Mouse (Mus musculus) testis, adult 2 months (tissue): Measurements from ENCODE around the gene Hfe. TPM values are rescaled to one million over a fixed set of nuclear protein-coding genes. Genes with fewer than 3 reads are reported as not detected.
"Not testable (repeated sequence)": the region's sequence is repeated elsewhere in the genome, so short reads cannot be mapped to it uniquely, and the experiment has no call there.

Experiments used
- H3K27ac ChIP-seq: fragments of 200-500 bp; 2 replicates; pipeline ENCODE4 v1.5.1; 2012; ENCODE audit warnings: low read depth, low read length; ENCODE audit not compliant: control insufficient read depth, insufficient read depth
- H3K27me3 ChIP-seq: fragments of 200-500 bp; 2 replicates; pipeline ENCODE4 v1.6.1; 2012; ENCODE audit warnings: mild to moderate bottlenecking, low read length, moderate library complexity; ENCODE audit not compliant: control insufficient read depth, insufficient read depth
- H3K36me3 ChIP-seq: fragments of 200-500 bp; 2 replicates; pipeline ENCODE4 v1.6.1; 2012; ENCODE audit warnings: mild to moderate bottlenecking, low read length; ENCODE audit not compliant: control insufficient read depth, insufficient read depth
- H3K4me1 ChIP-seq: fragments of 200-500 bp; 2 replicates; pipeline ENCODE4 v1.6.1; 2012; ENCODE audit warnings: low read length; ENCODE audit not compliant: control insufficient read depth, insufficient read depth
- H3K4me3 ChIP-seq: fragments of 200-500 bp; 2 replicates; pipeline ENCODE4 v1.5.1; 2012; ENCODE audit warnings: low read depth, mild to moderate bottlenecking, low read length, moderate library complexity, mixed read lengths; ENCODE audit not compliant: control insufficient read depth
- CTCF ChIP-seq: fragments of 200-500 bp; IDR thresholded peaks from 2 replicates; pipeline ENCODE4 v1.5.1; 2012; ENCODE audit warnings: low read depth, mild to moderate bottlenecking, inconsistent platforms, low read length, moderate library complexity; ENCODE audit not compliant: control insufficient read depth, insufficient read depth, insufficient replicate concordance
- POLR2A ChIP-seq: fragments of 200-500 bp; IDR thresholded peaks from 2 replicates; pipeline ENCODE4 v1.6.1; 2012; ENCODE audit warnings: low read depth, mild to moderate bottlenecking, inconsistent platforms, low read length, moderate library complexity; ENCODE audit not compliant: control insufficient read depth
- polyA plus RNA-seq: library from polyadenylated mRNA; depleted of rRNA; stranded (reverse); fragments of >200 nt; gene quantifications from 2 replicates; pipeline ENCODE4 v1.2.3, GENCODE M21; 2012

Gene Hfe
- polyA plus RNA-seq, 1 experiment, result 6.1 TPM

DNA sequence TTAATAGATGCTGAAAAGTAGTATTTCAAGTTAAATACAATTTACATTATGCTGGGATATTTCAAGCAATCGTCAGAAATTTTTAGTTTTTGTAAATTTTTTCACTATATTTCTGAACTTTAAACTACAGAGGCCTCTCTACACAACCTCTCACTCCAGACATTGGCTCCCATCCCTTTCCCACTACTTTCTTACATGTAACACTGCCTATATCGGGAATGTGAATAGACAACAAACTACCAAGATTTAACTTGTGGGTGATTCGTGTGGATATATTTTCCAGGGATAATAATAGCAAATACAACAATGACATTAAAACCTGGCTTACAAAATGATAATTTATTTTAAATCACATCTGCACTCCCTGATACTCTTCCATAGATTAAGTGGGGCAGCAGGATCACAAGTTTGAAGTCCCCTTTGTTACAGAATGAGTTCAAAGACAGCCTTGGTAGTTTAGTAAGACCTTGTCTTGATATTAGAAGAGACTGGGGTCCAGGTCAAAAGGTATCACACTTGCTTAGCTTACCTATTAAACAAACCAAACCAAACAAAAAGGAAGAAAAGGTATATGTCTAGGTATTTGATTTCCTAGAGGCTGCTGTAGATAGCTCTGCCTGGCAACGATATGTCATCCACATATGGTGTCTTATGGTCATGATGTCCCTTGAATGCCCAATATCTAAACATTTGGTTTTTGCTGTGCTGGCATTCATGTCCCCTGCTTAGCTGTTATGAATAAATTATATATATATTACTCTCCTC, 42.8 kb upstream of the Hfe start:
- Histone ChIP-seq H3K4me3 (no peak overlapping the region), H3K36me3 (no peaks in the 10 kb centered on the region), H3K27me3 (no peaks in the 10 kb centered on the region), H3K4me1 (peaks cover 2% of the 10 kb centered on the region), H3K27ac (no peak overlapping the region)
- no peak for TF ChIP-seq CTCF
- TF ChIP-seq POLR2A, result no peak

DNA sequence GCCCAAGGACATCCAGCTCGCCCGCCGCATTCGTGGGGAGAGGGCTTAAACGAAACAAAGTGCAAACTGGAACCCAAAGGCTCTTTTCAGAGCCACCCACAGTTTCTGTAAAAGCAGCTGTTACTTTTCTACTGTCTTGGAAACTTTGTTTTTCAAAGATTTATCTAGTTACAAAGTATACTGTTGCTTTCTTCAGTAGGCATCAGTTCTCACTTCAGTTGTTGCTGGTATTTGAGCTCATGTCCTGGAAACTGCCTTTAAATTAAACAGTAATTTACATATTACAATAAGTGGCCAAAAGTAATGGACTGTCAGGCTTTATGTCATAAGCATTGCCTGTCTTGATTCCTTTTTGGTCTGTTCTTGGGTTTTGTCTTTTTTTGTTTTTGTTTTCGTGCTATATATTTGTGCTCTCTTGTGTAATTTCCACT, 42.1 kb upstream of the Hfe start:
- Histone ChIP-seq H3K27ac (peak overlapping the region; percentile 54; the same call in 1 of the 2 replicates), H3K27me3 (no peaks in the 10 kb centered on the region), H3K36me3 (no peaks in the 10 kb centered on the region), H3K4me3 (peak overlapping the region; percentile 25; the same call in 1 of the 2 replicates), H3K4me1 (peaks cover 2% of the 10 kb centered on the region)
- TF ChIP-seq CTCF (no peak), POLR2A (no peak)

DNA sequence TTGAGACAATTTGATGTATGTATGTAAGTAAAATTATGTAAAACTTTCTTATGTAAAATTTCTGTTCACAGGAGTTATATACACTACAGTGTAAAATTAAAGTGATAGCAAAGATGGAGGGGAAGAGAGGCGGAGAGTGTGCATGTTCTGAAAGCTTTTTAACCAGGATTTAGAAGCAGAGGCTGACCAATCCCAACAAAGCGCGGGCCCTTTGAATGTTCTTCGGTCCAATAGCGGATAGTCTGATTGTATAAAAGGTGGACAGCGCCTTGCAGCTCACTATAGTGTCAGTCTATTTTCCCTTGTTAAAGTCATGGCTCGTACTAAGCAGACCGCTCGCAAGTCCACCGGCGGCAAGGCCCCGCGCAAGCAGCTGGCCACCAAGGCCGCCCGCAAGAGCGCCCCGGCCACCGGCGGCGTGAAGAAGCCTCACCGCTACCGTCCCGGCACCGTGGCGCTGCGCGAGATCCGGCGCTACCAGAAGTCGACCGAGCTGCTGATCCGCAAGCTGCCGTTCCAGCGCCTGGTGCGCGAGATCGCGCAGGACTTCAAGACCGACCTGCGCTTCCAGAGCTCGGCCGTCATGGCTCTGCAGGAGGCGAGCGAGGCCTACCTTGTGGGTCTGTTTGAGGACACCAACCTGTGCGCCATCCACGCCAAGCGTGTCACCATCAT, 41.5 kb upstream of the Hfe start, which contains the start of gene Hist1h3b:
Gene Hist1h3b, plus strand, starts transcription at position 201 of the 675 bp plus-strand sequence.
- not testable (repeated sequence) for H3K27me3 ChIP-seq, H3K36me3 ChIP-seq, H3K4me1 ChIP-seq
- H3K4me3 ChIP-seq, result peak within 1 kb of the TSS; percentile 60
- peak within 1 kb of the TSS; percentile 78 for H3K27ac ChIP-seq

DNA sequence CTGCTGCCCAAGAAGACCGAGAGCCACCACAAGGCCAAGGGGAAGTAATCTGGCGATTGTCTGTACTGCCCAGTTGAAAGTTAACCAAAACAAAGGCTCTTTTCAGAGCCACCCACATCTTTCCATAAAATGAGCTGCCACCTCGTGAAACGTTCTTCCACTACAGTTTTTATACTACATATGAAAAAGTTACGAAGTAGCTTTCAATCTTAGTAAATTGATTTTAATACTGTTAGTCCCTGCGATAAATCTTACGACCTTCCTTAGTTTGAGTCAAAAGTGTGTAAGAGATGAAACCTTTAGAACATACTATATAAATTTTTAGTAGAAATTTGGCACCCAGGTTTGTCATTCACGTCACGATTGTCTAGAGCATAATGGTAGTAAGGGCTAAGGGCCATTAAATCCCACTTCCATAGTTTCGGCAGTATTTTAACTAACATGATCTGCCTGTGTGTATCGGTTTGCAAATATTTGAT, 40.9 kb upstream of the Hfe start:
- no peaks in the 10 kb centered on the region for H3K27me3 ChIP-seq
- peaks cover 4% of the 10 kb centered on the region for H3K4me1 ChIP-seq
- H3K36me3 ChIP-seq, result no peaks in the 10 kb centered on the region
- H3K4me3 ChIP-seq, result peak overlapping the region; percentile 45
- H3K27ac ChIP-seq, result peak overlapping the region; percentile 66
- TF ChIP-seq POLR2A (no peak), CTCF (no peak)

DNA sequence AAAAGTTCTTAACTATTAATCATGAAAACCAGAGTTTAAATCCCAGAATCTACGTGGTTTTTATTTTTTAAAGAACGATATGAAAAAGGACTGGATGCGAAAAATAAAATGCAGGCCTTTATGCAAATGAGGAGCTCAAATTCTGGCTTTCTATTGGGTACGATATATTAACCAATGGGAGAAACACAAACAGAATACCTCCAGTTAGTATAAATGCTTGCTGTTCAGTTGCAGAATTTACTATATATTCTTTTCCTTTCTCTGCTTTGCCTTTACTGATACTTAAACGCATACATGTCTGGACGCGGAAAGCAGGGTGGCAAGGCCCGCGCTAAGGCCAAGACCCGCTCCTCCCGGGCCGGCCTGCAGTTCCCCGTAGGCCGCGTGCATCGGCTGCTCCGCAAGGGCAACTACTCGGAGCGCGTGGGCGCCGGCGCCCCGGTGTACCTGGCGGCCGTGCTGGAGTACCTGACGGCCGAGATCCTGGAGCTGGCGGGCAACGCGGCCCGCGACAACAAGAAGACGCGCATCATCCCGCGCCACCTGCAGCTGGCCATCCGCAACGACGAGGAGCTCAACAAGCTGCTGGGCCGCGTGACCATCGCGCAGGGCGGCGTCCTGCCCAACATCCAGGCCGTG, 40.3 kb upstream of the Hfe start, which contains the start of gene Hist1h2ab:
Gene Hist1h2ab, plus strand, starts transcription at position 288 of the 639 bp plus-strand sequence.
- not testable (repeated sequence) for H3K27me3 ChIP-seq, H3K36me3 ChIP-seq, H3K4me1 ChIP-seq
- TF ChIP-seq POLR2A, result peak; percentile 49; the same call in 1 of the 2 replicates
- H3K27ac ChIP-seq, result peak within 1 kb of the TSS; percentile 78
- H3K4me3 ChIP-seq, result peak within 1 kb of the TSS; percentile 60

DNA sequence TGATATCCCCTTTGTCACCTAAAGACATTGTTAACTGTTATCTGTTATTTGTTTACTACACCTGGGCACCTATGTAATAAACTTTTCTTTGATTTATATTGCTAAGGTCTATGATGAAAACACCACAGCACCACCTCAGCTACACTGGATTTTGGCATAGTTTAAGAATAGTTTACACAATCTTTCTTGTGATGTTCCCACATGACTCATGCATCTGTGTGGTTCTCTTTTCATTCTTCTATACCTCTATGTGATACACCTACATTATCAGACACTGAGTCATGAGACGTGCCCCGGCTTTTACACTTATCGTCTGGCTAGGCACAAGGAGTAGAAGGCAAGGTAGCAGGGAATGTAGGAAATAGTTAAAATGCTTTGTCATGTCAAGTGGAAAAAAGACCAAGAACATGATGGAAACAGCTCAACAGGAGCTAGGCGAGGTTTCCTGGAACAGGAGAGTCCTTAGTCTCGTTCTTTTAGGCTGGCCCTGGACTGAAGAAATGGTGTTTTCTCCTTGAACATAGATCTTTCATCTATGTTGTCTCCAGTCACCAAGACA, 39.0 kb upstream of the Hfe start:
- Histone ChIP-seq H3K4me1 (peaks cover 7% of the 10 kb centered on the region), H3K27me3 (no peaks in the 10 kb centered on the region), H3K36me3 (no peaks in the 10 kb centered on the region), H3K4me3 (no peak overlapping the region), H3K27ac (no peak overlapping the region)
- no peak for TF ChIP-seq CTCF
- TF ChIP-seq POLR2A, result no peak

DNA sequence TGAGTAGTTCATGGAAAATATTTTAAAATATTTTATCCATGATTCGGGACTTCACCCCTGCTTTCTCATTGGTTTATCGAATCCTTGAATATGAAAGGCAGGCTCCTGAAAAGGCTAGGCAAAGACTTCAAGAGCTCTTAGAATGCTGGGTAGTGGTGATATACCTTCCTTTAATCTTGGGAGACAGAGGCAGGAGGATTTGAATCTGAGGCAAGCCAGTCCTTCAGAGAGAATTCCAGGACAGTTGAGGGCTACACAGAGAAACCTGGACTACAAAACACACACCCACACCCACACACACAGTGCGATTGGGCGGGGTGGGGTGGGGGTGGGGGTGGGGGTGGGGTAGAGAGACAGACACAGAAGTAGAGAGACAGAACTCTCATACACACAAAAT, 37.2 kb upstream of the Hfe start:
- Histone ChIP-seq H3K4me1 (peaks cover 7% of the 10 kb centered on the region), H3K36me3 (no peaks in the 10 kb centered on the region), H3K27me3 (no peaks in the 10 kb centered on the region), H3K4me3 (no peak overlapping the region), H3K27ac (no peak overlapping the region)
- TF ChIP-seq CTCF, result no peak
- TF ChIP-seq POLR2A, result no peak
